Mouse (Mus musculus) lung, adult 2 months (tissue): ENCODE data around the gene Gm13279.
"Not testable (repeated sequence)": the region's sequence is repeated elsewhere in the genome, so short reads cannot be mapped to it uniquely, and the experiment has no call there.

Experiments
- CTCF ChIP-seq: fragments of 200-500 bp; IDR thresholded peaks from 2 replicates; pipeline ENCODE4 v1.5.1; 2011; ENCODE audit warnings: mild to moderate bottlenecking, low read length, control low read depth; ENCODE audit not compliant: insufficient read depth
- POLR2A ChIP-seq: fragments of 200-500 bp; IDR thresholded peaks from 2 replicates; pipeline ENCODE4 v1.6.1; 2011; ENCODE audit warnings: low read depth, mild to moderate bottlenecking, control low read depth, low read length, borderline replicate concordance; ENCODE audit errors: extremely low read depth

DNA sequence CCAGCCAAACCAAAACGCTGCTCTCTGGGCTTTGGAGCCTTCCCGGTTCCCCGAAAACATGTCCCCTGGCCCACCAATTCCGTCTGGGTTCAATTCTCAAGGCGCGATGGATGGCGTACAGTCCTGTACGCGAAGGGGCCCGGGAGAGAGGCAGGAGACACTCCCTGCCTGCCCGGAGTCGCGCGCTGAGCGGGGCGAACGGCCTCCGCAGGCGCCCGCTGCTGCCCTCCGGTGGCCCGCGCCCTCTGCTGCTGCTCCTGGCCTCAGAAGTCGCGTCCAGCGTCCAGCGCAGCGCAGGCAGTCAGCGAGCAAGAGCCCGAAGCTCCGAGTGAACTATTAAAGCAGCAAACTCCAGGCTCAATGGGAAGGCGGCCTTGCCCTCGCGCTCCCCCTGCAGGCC lies 8.6 kb downstream of the Gm13279 start:
- not testable (repeated sequence) for TF ChIP-seq CTCF, POLR2A
